Mouse (Mus musculus): ENCODE data around the gene Arid1b. TPM values are rescaled to one million over a fixed set of nuclear protein-coding genes. Genes with fewer than 3 reads are reported as not detected.

Gene Arid1b
- polyA plus RNA-seq, 1 experiment from 2014 or later = 5.8 TPM

DNA sequence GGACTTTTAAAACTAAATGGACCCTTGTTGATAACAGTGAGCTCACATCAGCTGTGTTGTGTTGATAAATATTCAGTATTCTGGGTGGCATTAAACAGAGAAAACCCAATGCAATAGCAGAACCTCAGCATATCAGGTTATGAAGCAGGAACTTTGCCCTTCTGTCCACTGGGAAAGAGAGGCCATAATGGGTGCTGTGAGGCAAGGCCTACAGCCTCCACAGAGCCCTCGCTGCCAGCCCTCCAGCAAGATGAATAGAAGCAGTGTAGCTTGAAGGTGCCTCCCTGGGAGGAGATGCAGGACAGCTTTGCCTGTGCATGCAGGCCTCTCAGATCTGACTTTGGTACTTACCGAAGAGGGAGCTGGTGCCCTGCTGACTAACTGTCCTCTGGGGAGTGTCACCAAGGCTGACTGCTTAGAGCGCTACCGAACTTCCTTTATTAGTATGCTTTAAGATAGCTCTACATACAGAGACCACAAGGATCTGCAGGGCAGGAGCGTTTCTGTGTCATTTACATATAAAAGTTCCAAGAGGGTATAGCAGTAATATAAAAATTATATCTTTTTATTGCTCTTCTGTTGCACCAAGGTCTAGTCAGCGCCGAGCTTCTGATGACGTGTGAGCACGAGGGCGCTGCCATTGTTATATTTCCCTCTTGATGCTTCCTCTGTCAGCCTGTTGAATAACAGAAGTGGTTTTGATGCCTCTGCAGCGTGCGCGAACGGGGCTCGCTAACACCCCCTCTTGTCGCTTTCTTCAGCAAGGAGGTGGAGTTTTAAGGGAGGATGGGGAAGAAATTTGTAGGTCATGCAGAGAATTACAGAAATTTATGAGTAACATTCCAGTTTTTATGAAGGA lies 244.5 kb downstream of the Arid1b start:
- Histone ChIP-seq H3K4me2 (ENCODE audit: low read depth, low read length) (no peak overlapping the region), H3K9ac (ENCODE audit: low read depth, low read length) (no peak overlapping the region), H3K9me3 (ENCODE audit: control insufficient read depth, low read length) (no peaks in the 10 kb centered on the region), H3K27ac (ENCODE audit: low read length) (peak overlapping the region; percentile 14; the same call in 1 of the 2 replicates), H3K4me1 (ENCODE audit: control insufficient read depth, insufficient read depth, low read length) (peaks cover 28% of the 10 kb centered on the region), H3K36me3 (ENCODE audit: control insufficient read depth, insufficient read depth, low read length) (no peaks in the 10 kb centered on the region), H3K4me3 (ENCODE audit: low read length) (no peak overlapping the region), H3K27me3 (replicated peaks; ENCODE audit: control insufficient read depth, insufficient read depth, low read length) (no peaks in the 10 kb centered on the region)
- WGBS = 66% methylated on average over 16 of the region's 16 CpGs
- peak; percentile 68 for ATAC-seq

DNA sequence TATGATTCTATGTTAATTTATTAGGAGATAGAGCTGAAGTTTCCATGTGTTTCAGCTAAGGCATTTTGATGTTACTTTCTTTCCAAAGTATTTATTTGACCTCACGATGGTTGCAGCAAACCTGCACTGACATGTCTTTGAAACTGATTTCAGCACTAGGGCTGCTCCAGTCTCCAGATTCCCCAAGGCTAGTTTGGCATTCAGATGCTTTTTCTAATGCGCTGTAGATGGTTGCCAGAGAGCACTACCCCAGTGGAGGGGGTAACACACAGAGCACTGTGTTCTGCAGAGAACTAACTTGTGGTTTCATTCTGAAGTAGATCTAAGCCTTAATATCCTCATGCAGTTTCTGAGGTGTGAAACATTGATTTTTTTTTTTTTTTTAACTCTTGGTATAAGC lies 250.4 kb downstream of the Arid1b start:
- no peak overlapping the region for H3K4me3 ChIP-seq (ENCODE audit: low read length)
- H3K27ac ChIP-seq (ENCODE audit: low read length) = no peak overlapping the region
- H3K4me2 ChIP-seq (ENCODE audit: low read depth, low read length) = no peak overlapping the region
- ATAC-seq = no peak
- H3K4me1 ChIP-seq (ENCODE audit: control insufficient read depth, insufficient read depth, low read length) = peaks cover 21% of the 10 kb centered on the region
- no peaks in the 10 kb centered on the region for H3K9me3 ChIP-seq (ENCODE audit: control insufficient read depth, low read length)
- 82% methylated on average over 2 of the region's 2 CpGs for WGBS
- no peaks in the 10 kb centered on the region for H3K36me3 ChIP-seq (ENCODE audit: control insufficient read depth, insufficient read depth, low read length)
- H3K9ac ChIP-seq (ENCODE audit: low read depth, low read length) = no peak overlapping the region
- H3K27me3 ChIP-seq (replicated peaks; ENCODE audit: control insufficient read depth, insufficient read depth, low read length) = no peaks in the 10 kb centered on the region

DNA sequence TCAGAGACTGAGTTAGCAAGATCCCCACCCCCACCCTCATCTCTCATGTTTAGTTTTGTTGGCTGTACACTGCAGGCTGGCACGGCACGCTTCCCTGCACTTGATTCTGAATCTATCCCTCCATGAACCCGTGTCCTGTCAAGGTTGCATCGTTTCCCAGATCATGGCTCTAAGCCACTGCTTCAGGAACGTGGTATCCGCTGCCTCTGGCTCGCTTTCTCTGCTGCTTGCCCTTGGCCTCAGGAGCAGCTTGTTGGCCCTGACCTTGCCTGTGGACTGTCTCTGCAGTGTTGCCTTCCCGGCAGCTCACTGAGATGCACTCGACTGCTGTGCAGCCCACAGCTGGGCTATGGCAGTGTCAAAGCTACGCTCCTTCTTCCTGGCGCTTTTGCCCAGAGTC lies 252.6 kb downstream of the Arid1b start:
- no peak for ATAC-seq
- no peak overlapping the region for H3K4me2 ChIP-seq (ENCODE audit: low read depth, low read length)
- H3K4me3 ChIP-seq (ENCODE audit: low read length) = no peak overlapping the region
- H3K27ac ChIP-seq (ENCODE audit: low read length) = no peak overlapping the region
- no peaks in the 10 kb centered on the region for H3K9me3 ChIP-seq (ENCODE audit: control insufficient read depth, low read length)
- H3K36me3 ChIP-seq (ENCODE audit: control insufficient read depth, insufficient read depth, low read length) = no peaks in the 10 kb centered on the region
- H3K9ac ChIP-seq (ENCODE audit: low read depth, low read length) = no peak overlapping the region
- H3K4me1 ChIP-seq (ENCODE audit: control insufficient read depth, insufficient read depth, low read length) = peaks cover 22% of the 10 kb centered on the region
- no peaks in the 10 kb centered on the region for H3K27me3 ChIP-seq (replicated peaks; ENCODE audit: control insufficient read depth, insufficient read depth, low read length)
- 75% methylated on average over 11 of the region's 11 CpGs for WGBS

GRCm38 (mm10) chr17:5247247-5247646 lies 253.1 kb downstream of the Arid1b start:
- H3K9me3 ChIP-seq (ENCODE audit: control insufficient read depth, low read length) = no peaks in the 10 kb centered on the region
- no peaks in the 10 kb centered on the region for H3K27me3 ChIP-seq (replicated peaks; ENCODE audit: control insufficient read depth, insufficient read depth, low read length)
- H3K36me3 ChIP-seq (ENCODE audit: control insufficient read depth, insufficient read depth, low read length) = no peaks in the 10 kb centered on the region
- WGBS = 90% methylated on average over 7 of the region's 7 CpGs
- no peak overlapping the region for H3K4me3 ChIP-seq (ENCODE audit: low read length)
- H3K4me2 ChIP-seq (ENCODE audit: low read depth, low read length) = no peak overlapping the region
- no peak overlapping the region for H3K9ac ChIP-seq (ENCODE audit: low read depth, low read length)
- H3K27ac ChIP-seq (ENCODE audit: low read length) = no peak overlapping the region
- no peak for ATAC-seq
- peaks cover 22% of the 10 kb centered on the region for H3K4me1 ChIP-seq (ENCODE audit: control insufficient read depth, insufficient read depth, low read length)

GRCm38 (mm10) chr17:5247737-5248136 lies 253.6 kb downstream of the Arid1b start:
- Histone ChIP-seq H3K27ac (ENCODE audit: low read length) (peak overlapping the region; percentile 37; the same call in 1 of the 2 replicates), H3K27me3 (replicated peaks; ENCODE audit: control insufficient read depth, insufficient read depth, low read length) (no peaks in the 10 kb centered on the region), H3K9me3 (ENCODE audit: control insufficient read depth, low read length) (no peaks in the 10 kb centered on the region), H3K36me3 (ENCODE audit: control insufficient read depth, insufficient read depth, low read length) (no peaks in the 10 kb centered on the region), H3K9ac (ENCODE audit: low read depth, low read length) (no peak overlapping the region), H3K4me3 (ENCODE audit: low read length) (no peak overlapping the region), H3K4me1 (ENCODE audit: control insufficient read depth, insufficient read depth, low read length) (peaks cover 22% of the 10 kb centered on the region), H3K4me2 (ENCODE audit: low read depth, low read length) (no peak overlapping the region)
- WGBS = 77% methylated on average over 15 of the region's 15 CpGs
- no peak for ATAC-seq

DNA sequence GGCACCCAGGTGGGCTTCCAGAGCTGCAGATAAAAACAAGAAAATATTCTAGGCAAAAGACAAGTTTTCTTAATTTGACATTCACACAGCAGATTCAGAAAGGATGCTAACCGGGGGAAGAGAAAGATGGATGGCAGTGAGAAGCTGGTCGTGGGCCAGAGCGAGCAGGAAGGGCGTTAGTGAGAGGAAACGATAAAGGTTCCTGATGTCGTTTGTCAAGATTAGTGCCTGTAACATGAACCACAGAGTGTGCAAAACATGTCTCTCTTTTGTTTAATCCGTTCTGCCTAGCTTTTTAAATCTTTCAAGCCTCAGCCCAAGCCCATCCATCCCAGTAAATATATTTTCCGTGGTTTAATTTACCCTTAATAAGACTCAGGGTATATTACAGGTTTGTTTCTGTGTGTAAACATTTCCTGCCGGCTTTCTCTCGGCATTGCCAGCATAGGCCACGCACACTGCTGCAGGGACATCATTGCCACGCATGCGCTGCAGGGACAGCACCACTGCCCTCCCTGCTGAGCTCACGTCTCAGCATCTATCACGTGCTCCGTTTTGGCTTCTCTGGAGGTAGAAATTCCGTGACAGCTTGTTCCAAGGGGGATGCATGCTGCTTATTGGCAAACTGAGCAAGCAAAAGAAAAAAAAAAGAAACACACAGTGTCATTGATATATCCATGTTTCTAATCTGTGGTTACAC lies 255.0 kb downstream of the Arid1b start:
- Histone ChIP-seq H3K27me3 (replicated peaks; ENCODE audit: control insufficient read depth, insufficient read depth, low read length) (no peaks in the 10 kb centered on the region), H3K4me3 (ENCODE audit: low read length) (no peak overlapping the region), H3K4me1 (ENCODE audit: control insufficient read depth, insufficient read depth, low read length) (peaks cover 22% of the 10 kb centered on the region), H3K4me2 (ENCODE audit: low read depth, low read length) (no peak overlapping the region), H3K36me3 (ENCODE audit: control insufficient read depth, insufficient read depth, low read length) (no peaks in the 10 kb centered on the region), H3K9me3 (ENCODE audit: control insufficient read depth, low read length) (no peaks in the 10 kb centered on the region), H3K9ac (ENCODE audit: low read depth, low read length) (no peak overlapping the region), H3K27ac (ENCODE audit: low read length) (peak overlapping the region; percentile 54)
- 45% methylated on average over 17 of the region's 17 CpGs for WGBS
- ATAC-seq = peak; percentile 42; the same call in 1 of the 2 replicates

DNA sequence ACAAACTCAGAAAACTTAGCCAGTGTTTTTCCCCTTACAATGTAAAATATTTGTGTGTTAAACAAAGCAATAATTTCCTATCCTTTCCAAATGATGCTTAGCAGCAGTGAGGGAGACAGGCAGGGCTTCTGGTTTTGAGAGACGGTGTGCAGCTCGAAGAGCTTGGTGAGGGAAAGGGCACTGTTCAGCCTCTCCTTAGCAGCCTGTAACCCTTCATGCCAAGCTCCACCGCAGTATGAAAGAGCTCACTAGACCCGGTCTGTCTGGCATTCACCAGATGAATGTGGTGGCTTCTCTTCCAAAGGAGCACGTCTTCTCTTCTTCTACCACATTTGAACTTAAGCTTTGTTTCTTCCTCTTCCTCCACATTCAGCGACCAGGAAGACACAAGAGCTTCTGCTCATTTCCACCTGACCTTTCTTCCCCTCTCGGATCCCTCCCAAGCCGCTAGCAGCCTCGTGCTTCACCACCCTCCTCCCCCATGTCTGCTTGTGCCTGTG lies 255.6 kb downstream of the Arid1b start:
- Histone ChIP-seq H3K27ac (ENCODE audit: low read length) (peak overlapping the region; percentile 68), H3K9ac (ENCODE audit: low read depth, low read length) (no peak overlapping the region), H3K4me1 (ENCODE audit: control insufficient read depth, insufficient read depth, low read length) (peaks cover 22% of the 10 kb centered on the region), H3K9me3 (ENCODE audit: control insufficient read depth, low read length) (no peaks in the 10 kb centered on the region), H3K4me2 (ENCODE audit: low read depth, low read length) (no peak overlapping the region), H3K4me3 (ENCODE audit: low read length) (no peak overlapping the region), H3K36me3 (ENCODE audit: control insufficient read depth, insufficient read depth, low read length) (no peaks in the 10 kb centered on the region), H3K27me3 (replicated peaks; ENCODE audit: control insufficient read depth, insufficient read depth, low read length) (no peaks in the 10 kb centered on the region)
- WGBS = 56% methylated on average over 9 of the region's 9 CpGs
- no peak for ATAC-seq

DNA sequence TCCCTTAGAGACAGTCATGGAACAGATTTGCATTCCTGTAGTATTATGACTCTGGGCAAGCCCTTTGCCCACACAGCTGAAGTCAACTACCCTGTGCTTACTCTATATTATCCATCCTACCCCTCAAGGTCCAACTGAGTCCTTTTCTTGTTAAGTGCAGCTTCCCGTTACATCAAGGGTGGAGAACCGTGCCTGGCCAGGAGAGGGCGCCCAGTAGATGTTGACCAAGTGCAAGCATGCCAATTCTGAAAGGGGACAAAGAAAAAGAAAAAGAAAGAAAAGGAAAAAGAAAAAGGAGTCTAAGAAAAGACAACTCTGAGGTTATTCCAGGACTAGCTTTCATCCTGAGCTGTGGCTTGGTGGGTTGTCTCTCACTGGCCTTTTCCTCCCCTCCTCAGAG lies 258.3 kb downstream of the Arid1b start:
- no peak for ATAC-seq
- H3K9me3 ChIP-seq (ENCODE audit: control insufficient read depth, low read length) = no peaks in the 10 kb centered on the region
- peaks cover 19% of the 10 kb centered on the region for H3K4me1 ChIP-seq (ENCODE audit: control insufficient read depth, insufficient read depth, low read length)
- 30% methylated on average over 3 of the region's 3 CpGs for WGBS
- H3K4me3 ChIP-seq (ENCODE audit: low read length) = no peak overlapping the region
- H3K36me3 ChIP-seq (ENCODE audit: control insufficient read depth, insufficient read depth, low read length) = no peaks in the 10 kb centered on the region
- no peak overlapping the region for H3K9ac ChIP-seq (ENCODE audit: low read depth, low read length)
- no peaks in the 10 kb centered on the region for H3K27me3 ChIP-seq (replicated peaks; ENCODE audit: control insufficient read depth, insufficient read depth, low read length)
- H3K27ac ChIP-seq (ENCODE audit: low read length) = no peak overlapping the region
- no peak overlapping the region for H3K4me2 ChIP-seq (ENCODE audit: low read depth, low read length)

DNA sequence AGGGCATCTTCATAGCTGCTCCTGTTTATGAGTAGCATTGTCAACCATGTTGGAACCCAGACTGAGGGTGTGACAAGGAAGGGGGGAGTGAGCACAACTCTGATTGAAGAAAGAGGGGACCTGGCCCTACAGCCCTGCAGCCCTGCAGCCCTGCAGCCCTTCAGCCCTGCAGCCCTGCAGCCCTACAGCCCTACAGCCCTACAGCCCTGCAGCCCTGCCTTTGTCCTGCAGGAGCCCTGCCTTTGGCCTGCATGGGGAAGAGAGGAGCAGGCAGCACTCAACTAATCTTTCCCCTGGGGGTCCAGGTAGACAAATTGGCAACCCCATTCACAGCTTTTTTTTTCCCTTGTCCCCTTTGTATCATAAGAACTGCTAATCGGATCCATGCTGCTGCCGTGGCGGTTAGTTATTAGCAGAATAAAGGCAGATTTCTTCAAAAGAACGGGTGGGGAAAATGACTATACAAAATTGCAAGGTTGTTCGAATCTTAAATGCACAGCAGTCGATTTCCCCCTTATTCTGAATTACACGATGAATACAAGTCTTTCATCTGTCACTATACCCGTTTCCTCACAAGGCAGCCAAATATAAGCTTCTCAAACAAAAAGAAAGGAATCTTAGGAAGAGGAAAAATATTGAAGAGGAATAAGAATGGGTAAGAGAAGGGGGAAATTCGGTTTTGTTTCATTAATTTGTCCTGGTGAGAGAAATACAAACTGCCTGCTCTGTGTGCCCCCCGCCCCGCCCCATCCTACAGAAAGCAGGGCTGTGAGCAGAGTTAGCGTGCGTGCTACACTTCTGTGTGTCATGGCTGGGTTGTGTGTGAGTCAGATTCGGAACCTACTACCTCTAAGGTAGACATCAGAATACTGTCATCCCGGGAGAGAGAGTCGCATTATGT lies 260.8 kb downstream of the Arid1b start:
- H3K9me3 ChIP-seq (ENCODE audit: control insufficient read depth, low read length) = no peaks in the 10 kb centered on the region
- H3K4me2 ChIP-seq (ENCODE audit: low read depth, low read length) = no peak overlapping the region
- H3K27me3 ChIP-seq (replicated peaks; ENCODE audit: control insufficient read depth, insufficient read depth, low read length) = no peaks in the 10 kb centered on the region
- H3K27ac ChIP-seq (ENCODE audit: low read length) = no peak overlapping the region
- peaks cover 3% of the 10 kb centered on the region; the same call in 1 of the 2 replicates for H3K4me1 ChIP-seq (ENCODE audit: control insufficient read depth, insufficient read depth, low read length)
- no peak overlapping the region for H3K9ac ChIP-seq (ENCODE audit: low read depth, low read length)
- no peak overlapping the region for H3K4me3 ChIP-seq (ENCODE audit: low read length)
- no peak for ATAC-seq
- no peaks in the 10 kb centered on the region for H3K36me3 ChIP-seq (ENCODE audit: control insufficient read depth, insufficient read depth, low read length)
- 85% methylated on average over 16 of the region's 16 CpGs for WGBS

All from intestine, embryonic 16.5 days (tissue).